Mouse (Mus musculus): ENCODE data around the gene Slfn2.

DNA sequence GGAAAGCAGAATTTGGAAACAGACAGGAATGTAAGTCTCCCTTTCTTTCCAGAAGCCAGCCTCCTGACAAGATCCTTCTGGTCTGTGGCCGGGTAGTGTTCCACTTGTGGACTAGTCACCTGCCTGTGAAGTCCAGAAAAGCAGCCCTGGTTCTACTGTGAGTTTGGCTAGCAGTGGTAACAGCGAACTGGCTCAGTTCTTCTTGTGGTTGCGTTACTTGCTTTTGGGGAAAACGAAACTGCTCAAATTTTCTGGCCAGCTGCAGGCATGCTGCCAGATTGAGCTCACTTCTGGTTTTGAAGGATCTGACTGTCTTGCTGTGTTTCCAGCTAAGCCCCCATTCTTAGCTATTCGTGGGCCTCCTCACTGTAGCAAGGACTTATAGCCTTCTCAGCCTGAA is 44.3 kb upstream of the Slfn2 start, which contains the start of gene Slfn8:
- TF ChIP-seq TAL1 (IDR thresholded peaks at IDR 0.05; ENCODE audit: low read length) (no peak), GATA1 (IDR thresholded peaks at IDR 0.05; ENCODE audit: low read length) (no peak)
